Mouse (Mus musculus) T-cell, adult 66 days (primary cell): ENCODE data around the gene Focad. TPM values are rescaled to one million over a fixed set of nuclear protein-coding genes. Genes with fewer than 3 reads are reported as not detected.

Experiments used
- total RNA-seq, 2 experiments: library from RNA; stranded (reverse); gene quantifications; 3 replicates in 1 of 2; 4 replicates in 1 of 2; pipeline ENCODE4 v1.2.4; 2023

Focad gene
- 10 to 100 TPM; 40.6 to 47.2 TPM for total RNA-seq

GRCm38 (mm10) chr4:88094062-88094767, at the start of gene Focad:
TSS of gene Focad (plus strand) at chr4:88094629.

GRCm38 (mm10) chr4:88438326-88438989, 344.0 kb downstream of the Focad start, which contains the start of gene Hacd4:
TSS of gene Hacd4 (minus strand) at chr4:88438928.

Other genes starting within 250 kb of the Focad start
- 100 to 1,000 TPM; 141 to 150 TPM for gene Mllt3, start 61.3 kb upstream of the Focad start, total RNA-seq